Mouse (Mus musculus) common myeloid progenitor, adult 5-6 weeks (primary cell): ENCODE data around the gene Olfr143. TPM values are rescaled to one million over a fixed set of nuclear protein-coding genes. Genes with fewer than 3 reads are reported as not detected.

ENCODE experiments used
- ATAC-seq: replicated peaks from 2 replicates; pipeline ENCODE4 v1.8.0; 2016; ENCODE audit warnings: low read depth, mild to moderate bottlenecking, moderate TSS enrichment, inconsistent platforms; ENCODE audit not compliant: poor library complexity, severe bottlenecking
- total RNA-seq: library from RNA; stranded (forward); fragments of 200-1000, 187-1606 nt; gene quantifications from 2 replicates; pipeline ENCODE4 v1.2.3, GENCODE M21; 2017

Gene Olfr143
- not detected in 2 replicates for total RNA-seq

- no peak for ATAC-seq
Observed at GRCm38 (mm10) chr9:38252474-38252873, at the start of gene Olfr143. Gene Olfr143, plus strand, starts transcription at chr9:38252774.

- ATAC-seq, result no peak
Observed at GRCm38 (mm10) chr9:38208065-38208464, 44.5 kb upstream of the Olfr143 start, which contains the start of gene Olfr893. Gene Olfr893, plus strand, starts transcription at chr9:38208365.

GRCm38 (mm10) chr9:38217755-38218154 lies 34.8 kb upstream of the Olfr143 start, which contains the start of gene Olfr894:
Gene Olfr894, plus strand, starts transcription at chr9:38218055.
- no peak for ATAC-seq

GRCm38 (mm10) chr9:38267551-38267950 lies 15.0 kb downstream of the Olfr143 start, which contains the start of gene Olfr895:
Gene Olfr895, plus strand, starts transcription at chr9:38267851.
- no peak for ATAC-seq

GRCm38 (mm10) chr9:38290807-38291206 lies 38.2 kb downstream of the Olfr143 start, which contains the start of gene Olfr896-ps1:
Gene Olfr896-ps1, plus strand, starts transcription at chr9:38291107.
- no peak for ATAC-seq

Other genes starting within 250 kb of the Olfr143 start
- gene Olfr883, start 227.0 kb upstream of the Olfr143 start, total RNA-seq, result not detected in 2 replicates
- gene Olfr884, start 206.2 kb upstream of the Olfr143 start, total RNA-seq, result not detected in 2 replicates
- gene Olfr885, start 191.5 kb upstream of the Olfr143 start, total RNA-seq, result not detected in 2 replicates
- gene Olfr887, start 168.7 kb upstream of the Olfr143 start, total RNA-seq, result not detected in 2 replicates
- gene Olfr888, start 144.6 kb upstream of the Olfr143 start, total RNA-seq, result not detected in 2 replicates
- 0.05 TPM in 1 of 2 replicates, not detected in the other for gene Olfr889, start 137.6 kb upstream of the Olfr143 start, total RNA-seq
- gene Olfr890, start 110.3 kb upstream of the Olfr143 start, total RNA-seq, result not detected in 2 replicates
- gene Olfr891, start 72.0 kb upstream of the Olfr143 start, total RNA-seq, result not detected in 2 replicates
- gene Olfr893, start 44.4 kb upstream of the Olfr143 start, total RNA-seq, result not detected in 2 replicates
- not detected in 2 replicates for gene Olfr894, start 34.7 kb upstream of the Olfr143 start, total RNA-seq
- gene Olfr895, start 15.1 kb downstream of the Olfr143 start, total RNA-seq, result not detected in 2 replicates
- not detected in 2 replicates for gene Olfr896-ps1, start 38.3 kb downstream of the Olfr143 start, total RNA-seq
- not detected in 2 replicates for gene Olfr25, start 76.3 kb downstream of the Olfr143 start, total RNA-seq
- gene Olfr898, start 95.6 kb downstream of the Olfr143 start, total RNA-seq, result not detected in 2 replicates
- not detected in 2 replicates for gene Olfr250, start 114.1 kb downstream of the Olfr143 start, total RNA-seq
- not detected in 2 replicates for gene Olfr251, start 124.3 kb downstream of the Olfr143 start, total RNA-seq
- gene Olfr147, start 148.9 kb downstream of the Olfr143 start, total RNA-seq, result not detected in 2 replicates
- gene Olfr901, start 176.7 kb downstream of the Olfr143 start, total RNA-seq, result not detected in 2 replicates
- not detected in 2 replicates for gene Olfr902, start 194.9 kb downstream of the Olfr143 start, total RNA-seq
- not detected in 2 replicates for gene Olfr904, start 210.4 kb downstream of the Olfr143 start, total RNA-seq
- not detected in 2 replicates for gene Olfr905, start 218.3 kb downstream of the Olfr143 start, total RNA-seq
- gene Olfr906, start 234.3 kb downstream of the Olfr143 start, total RNA-seq, result not detected in 2 replicates
- not detected in 2 replicates for gene Olfr907, start 243.0 kb downstream of the Olfr143 start, total RNA-seq